Mouse (Mus musculus) urinary bladder, adult 18-20 months (tissue): Measurements from ENCODE around the gene Slc23a4.

Experiments
- DNase-seq, 2 experiments: peaks; one replicate each; pipeline ENCODE4 v3.0.0; 2022; ENCODE audit warnings: low spot score in 2 of 2, mixed read lengths in 2 of 2

The Slc23a4 gene

DNA sequence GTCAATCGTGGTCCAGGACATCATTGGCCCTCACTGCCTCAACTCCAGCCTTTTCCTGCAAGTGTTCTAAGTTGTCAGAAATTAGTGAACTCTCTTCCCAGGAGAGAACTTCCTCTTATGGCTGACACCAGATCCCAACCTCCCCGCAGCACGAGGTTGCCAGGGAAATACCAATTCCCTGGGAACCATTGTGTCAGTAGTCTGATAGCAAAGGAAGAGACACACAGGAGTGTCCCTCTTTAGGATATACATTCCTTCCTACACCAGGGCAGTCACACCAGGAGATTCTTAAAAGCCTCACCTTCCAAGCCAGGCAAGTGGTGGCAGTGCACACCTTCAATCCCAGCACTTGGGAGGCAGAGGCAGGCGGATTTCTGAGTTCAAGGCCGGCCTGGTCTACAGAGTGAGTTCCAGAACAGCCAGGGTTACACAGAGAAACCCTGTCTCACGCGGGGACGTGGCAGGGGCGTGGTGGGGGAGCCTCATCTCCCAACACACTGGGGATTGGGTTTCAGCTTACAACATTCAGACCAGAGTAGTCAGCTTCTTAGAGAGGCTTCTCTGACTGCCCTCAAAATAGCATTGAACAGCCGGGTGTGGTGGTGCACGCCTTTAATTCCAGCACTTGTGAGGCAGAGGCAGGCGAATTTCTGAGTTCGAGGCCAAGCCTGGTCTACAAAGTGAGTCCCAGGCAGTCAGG is 74.7 kb downstream of the Slc23a4 start:
- DNase-seq, result no peak

- peak; percentile 85 to 93 for DNase-seq
Measured at GRCm38 (mm10) chr6:34910371-34911219, 77.6 kb downstream of the Slc23a4 start, which contains the start of gene Wdr91. TSS of gene Wdr91 (minus strand) at chr6:34910876.

DNA sequence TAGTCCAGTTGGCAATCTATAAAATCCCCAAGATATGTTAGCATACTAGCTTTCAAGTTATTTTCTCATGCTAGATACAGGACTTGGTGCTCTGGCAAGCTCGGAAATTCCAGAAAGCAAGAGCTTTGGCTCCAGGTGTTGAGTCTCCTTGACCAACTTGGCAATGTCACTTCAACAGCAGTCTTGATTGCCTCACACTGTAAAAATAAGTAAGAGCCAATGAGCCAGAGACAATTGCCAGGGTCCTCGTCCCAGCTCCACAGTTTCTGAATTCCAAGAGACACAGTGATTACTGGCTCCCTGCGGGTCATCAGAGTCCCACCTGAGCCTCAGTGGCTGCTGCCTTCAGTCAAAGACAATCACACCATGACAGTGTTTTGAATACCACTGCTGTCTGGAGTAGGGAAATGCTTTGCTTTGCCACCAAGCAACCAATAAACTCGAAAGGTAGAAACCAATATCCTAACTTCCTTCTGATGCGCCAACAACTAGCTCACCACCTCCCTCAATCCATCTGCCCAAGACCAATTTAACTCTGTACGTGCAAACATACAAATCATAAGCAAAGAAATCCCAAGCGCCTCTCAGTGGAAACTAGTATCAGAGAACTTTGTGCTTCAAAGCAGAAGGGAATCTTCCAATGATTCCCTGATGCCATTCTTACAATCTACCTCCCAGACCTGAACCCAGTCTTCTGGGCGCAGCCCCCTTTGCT is 78.4 kb downstream of the Slc23a4 start:
- no peak for DNase-seq

DNA sequence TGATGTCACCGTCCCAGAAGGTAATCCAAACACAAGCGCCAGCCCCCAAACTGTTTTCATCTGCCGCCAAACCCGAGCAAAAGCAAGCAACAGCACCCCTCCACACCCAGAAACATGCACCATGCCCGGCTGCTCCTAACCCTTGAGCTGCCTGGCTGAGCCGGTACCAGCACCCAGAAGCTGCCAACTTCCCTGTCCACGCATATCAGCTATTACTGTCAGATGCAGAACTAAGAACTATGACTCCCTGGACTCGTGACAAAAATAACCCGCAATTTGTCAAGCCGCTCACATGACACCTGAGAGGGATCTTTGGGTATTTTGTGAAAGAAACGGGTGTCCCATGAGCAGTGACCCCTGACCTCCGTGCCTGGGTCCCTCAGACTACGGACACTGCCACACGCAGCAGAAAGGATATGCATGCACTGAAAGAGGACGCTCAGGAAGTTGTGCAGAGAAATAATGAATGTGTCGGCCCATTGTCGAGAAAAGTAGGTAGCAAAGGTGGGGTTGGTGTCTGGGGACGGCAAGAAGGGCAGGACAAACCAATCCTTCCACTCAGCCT is 80.4 kb downstream of the Slc23a4 start:
- no peak for DNase-seq

DNA sequence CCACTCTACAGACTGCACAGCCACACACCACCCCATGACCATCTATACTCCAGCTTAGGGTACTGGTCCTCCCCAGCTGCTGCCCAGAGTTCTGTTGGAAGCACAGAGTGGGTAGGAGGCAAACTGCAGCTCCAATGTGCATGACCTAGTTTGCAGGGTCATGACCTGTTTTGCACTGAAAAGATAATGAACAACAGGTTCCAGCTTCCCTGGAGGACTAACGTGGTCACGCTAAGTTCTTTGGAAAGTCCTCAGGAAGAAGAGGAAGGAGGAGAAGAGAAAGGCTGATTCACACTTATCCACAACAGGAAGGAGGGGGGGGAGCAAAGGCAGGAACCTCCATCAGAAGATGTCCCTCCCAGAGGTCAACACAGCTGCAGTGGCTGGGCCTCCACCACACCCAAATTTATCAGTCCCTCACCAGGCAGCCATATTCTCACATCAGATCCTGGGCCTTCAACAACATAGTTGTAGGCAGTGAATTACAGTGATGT is 81.0 kb downstream of the Slc23a4 start:
- no peak for DNase-seq

DNA sequence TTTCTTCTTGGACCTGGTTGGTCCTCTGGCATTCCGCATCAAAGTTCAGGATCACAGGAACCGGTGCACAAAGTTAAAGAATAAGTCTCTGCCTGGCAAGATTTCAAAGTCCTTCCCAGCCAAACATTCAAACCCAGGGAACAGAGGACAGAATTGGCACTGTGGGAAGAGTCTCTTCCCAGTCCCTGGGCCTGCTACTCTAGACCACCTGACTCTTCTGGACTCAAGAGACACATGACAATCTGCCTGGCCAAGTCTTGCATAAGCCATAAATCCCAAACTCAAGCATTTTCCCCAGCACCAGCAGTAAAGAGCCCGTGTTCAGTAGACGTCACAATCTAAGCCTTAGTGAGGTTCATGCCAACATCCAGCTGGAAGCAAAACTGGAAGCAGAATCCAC is 81.5 kb downstream of the Slc23a4 start:
- no peak for DNase-seq

DNA sequence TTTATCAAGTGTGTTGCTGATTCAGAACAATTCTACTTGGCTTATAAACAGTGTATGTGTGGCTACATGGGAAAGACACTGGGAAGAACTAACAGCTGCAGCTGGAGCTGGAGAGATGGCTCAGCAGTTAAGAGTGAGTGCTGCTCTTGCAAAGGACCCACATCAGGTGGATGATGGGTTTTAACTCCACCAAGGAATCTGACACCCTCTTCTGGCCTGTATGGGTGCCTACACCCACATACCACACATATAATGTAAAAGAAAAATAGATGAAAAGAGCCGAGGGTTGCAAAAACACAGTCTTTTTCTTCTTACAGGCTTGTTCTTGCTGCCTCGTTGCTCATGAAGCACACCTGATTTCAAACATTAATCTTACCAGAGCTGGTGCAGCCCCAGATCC is 82.1 kb downstream of the Slc23a4 start:
- no peak for DNase-seq

DNA sequence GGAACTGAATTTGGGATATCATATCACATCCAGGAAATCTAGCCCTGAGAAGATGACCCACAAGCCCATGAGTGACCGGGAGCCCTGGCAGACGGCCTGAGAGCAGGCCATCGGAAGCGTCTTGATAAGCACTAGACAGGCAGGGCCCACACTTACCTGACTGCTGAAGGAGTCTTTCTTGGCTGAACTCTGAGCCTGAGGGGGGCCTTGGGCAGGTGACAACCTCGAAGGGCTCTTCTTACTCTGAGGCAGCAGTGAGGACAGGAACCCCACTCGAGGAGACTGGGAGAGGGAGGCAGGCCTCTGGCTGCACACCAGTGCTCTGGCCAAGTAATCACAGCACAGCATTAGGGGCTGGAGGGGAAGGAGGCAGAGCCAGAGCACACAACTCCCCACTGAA is 83.8 kb downstream of the Slc23a4 start:
- no peak for DNase-seq

- DNase-seq, result no peak
Measured at GRCm38 (mm10) chr6:34903851-34904250, 84.4 kb downstream of the Slc23a4 start.

DNA sequence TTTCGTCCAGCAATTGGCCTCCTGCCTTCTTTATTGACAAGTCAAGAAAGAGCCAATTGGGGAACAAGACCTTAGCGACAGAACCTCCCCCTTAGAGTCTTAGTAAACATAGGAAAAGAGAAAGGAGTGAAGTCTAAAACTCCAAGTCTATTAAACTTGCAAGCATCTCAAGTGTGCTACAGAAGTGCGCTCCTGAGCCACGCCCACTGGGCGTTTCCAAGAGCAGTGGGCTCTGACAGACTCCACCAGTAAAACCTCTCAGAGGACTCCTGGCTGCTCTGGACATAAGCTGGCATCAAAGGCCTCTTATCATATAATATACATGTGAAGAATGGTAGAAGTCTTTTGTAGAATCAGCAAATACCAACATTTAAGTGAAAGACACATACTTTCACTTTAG is 84.8 kb downstream of the Slc23a4 start:
- DNase-seq, result no peak

- no peak for DNase-seq
Measured at GRCm38 (mm10) chr6:34902578-34902977, 85.6 kb downstream of the Slc23a4 start.

DNA sequence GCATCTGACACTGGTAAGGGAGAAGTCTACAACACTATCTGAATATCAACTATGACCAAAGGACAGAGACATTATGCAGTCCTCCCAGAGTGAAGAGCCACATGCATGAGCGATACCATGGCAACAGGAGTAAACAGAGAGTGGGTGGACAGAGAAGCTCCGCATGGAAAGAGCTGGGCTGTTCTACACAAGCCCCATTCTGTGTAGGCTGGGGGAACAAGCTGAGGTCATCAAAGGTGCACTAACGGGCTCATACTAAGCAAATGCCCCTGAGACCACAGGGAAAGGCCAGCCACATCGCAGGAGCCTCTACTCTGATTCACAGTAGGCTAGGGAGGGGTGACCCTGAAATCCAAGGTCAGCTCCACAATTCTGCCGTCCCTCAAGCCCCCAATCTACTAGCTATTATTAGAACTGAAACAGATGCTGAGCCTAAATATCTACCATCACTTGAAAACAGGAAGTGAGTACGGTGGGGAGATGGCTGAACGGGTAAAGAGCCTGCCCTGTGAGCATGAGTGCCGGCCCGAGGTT is 86.2 kb downstream of the Slc23a4 start:
- no peak for DNase-seq

DNA sequence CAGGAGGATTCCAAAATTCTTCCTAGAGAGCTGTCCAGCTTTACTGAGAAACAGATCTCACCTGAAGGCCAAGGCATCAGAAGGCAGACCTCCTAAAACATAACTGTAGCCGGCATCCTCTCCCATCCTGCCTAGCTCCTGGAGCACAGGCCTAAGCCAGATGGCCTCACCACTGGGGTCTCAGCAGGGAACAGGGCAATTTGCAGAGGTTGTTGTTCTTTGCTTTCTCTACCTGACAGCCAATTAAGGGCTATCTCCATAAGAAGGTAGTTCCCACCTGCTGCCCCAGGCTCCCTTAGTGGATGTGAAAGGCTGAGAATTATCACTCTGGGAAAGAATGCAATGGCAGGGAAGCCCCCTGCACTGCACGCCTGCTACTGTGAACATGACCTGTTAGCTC is 87.2 kb downstream of the Slc23a4 start:
- DNase-seq, result no peak

DNA sequence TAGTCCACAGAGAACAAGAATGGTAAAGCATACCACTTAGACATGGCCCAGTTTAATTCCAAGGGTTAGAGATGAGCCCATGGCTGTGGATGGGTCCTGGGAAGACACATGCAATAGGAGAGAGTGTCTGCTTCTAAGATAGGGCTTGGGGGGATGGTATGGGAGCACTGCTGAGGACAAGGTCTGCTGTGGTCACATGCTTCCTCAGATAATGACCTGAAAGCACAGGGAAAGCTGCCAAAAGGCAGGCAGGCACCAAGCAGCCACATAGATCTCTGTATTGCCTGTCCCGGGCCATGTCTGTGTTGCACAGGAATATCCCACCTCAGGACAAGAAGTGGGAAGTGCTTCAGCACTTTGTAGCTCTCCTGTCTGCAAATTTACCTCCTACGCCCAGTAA is 89.1 kb downstream of the Slc23a4 start:
- no peak for DNase-seq

GRCm38 (mm10) chr6:34896168-34896780 is 91.9 kb downstream of the Slc23a4 start:
- DNase-seq, result no peak

DNA sequence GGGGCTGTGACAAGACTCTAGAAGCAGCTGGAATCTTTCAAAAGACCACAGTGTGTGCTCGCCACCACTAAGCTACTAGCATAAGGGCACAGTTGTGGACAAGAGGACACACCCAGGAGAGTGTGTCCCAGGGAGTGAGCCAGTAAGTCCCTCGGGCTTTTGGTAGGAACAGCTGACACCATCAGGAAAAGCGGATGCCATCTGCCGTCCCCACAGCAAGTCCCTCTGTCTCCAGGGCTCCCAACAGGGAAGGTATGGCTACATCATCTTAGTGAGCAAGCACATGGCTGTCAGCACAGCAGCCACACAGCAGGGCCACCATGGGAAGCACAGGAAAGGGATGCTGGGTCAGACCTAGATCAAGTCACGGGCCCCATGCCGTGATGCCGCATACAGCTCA is 92.6 kb downstream of the Slc23a4 start:
- DNase-seq, result no peak
